Mouse (Mus musculus) embryonic facial prominence, embryonic 14.5 days (tissue): ENCODE data around the gene Csgalnact2. TPM values are rescaled to one million over a fixed set of nuclear protein-coding genes. Genes with fewer than 3 reads are reported as not detected.

ENCODE experiments used
- ATAC-seq: fragments of 200-750 bp; cut with Nextera tagmentation; 2 replicates; pipeline ENCODE4 v1.8.0; 2017; ENCODE audit warnings: low read depth, moderate number of reproducible peaks, moderate TSS enrichment
- DNase-seq: peaks from one replicate; pipeline ENCODE4 v3.0.0-alpha.2; 2015; ENCODE audit warnings: low spot score
- H3K27ac ChIP-seq: fragments of 300-500 bp; sonication (generic); replicated peaks from 2 replicates; pipeline ENCODE4 v1.5.1; 2014; ENCODE audit warnings: low read depth, mild to moderate bottlenecking, low read length, moderate library complexity
- H3K27me3 ChIP-seq: fragments of 300-500 bp; sonication (generic); replicated peaks from 2 replicates; pipeline ENCODE4 v1.6.1; 2014; ENCODE audit warnings: low read length; ENCODE audit not compliant: control insufficient read depth, insufficient read depth
- H3K36me3 ChIP-seq: fragments of 300-500 bp; sonication (generic); 2 replicates; pipeline ENCODE4 v1.6.1; 2014; ENCODE audit warnings: low read length, mixed read lengths; ENCODE audit not compliant: control insufficient read depth, insufficient read depth
- H3K4me1 ChIP-seq: fragments of 300-500 bp; sonication (generic); 2 replicates; pipeline ENCODE4 v1.6.1; 2014; ENCODE audit warnings: antibody characterized with exemption, low read length; ENCODE audit not compliant: control insufficient read depth, insufficient read depth
- H3K4me2 ChIP-seq: fragments of 300-500 bp; sonication (generic); 2 replicates; pipeline ENCODE4 v1.6.1; 2014; ENCODE audit warnings: low read depth, mild to moderate bottlenecking, low read length, moderate library complexity, mixed read lengths
- H3K4me3 ChIP-seq: fragments of 300-500 bp; sonication (generic); 2 replicates; pipeline ENCODE4 v1.5.1; 2014; ENCODE audit warnings: low read depth, mild to moderate bottlenecking, low read length
- H3K9ac ChIP-seq: fragments of 300-500 bp; sonication (generic); 2 replicates; pipeline ENCODE4 v1.6.1; 2014; ENCODE audit warnings: low read depth, mild to moderate bottlenecking, low read length, moderate library complexity, mixed read lengths
- H3K9me3 ChIP-seq: fragments of 300-500 bp; sonication (generic); 2 replicates; pipeline ENCODE4 v1.6.1; 2016; ENCODE audit warnings: low read length; ENCODE audit not compliant: control insufficient read depth
- WGBS: fragments of 180-500 bp; shearing (Covaris S2); extraction: QIAGEN DNeasy Blood & Tissue Kit; methylation state at CpG from one replicate; pipeline ENCODE4 v1.1.7; 2014; 5-methylcytosine and 5-hydroxymethylcytosine counted together
- polyA plus RNA-seq: library from polyadenylated mRNA; unstranded; fragments of >200 nt; fragmentation: Nextera tagmentation; extraction: Ambion mirVana; gene quantifications from 2 replicates; pipeline ENCODE4 v1.2.1, GENCODE M21; 2014

The Csgalnact2 gene
- polyA plus RNA-seq, 1 experiment from 2014 or later: 21.2 TPM

- DNase-seq: no peak
- no peak overlapping the region for H3K27ac ChIP-seq
- 79% methylated on average over 8 of the region's 8 CpGs for WGBS
- no peaks in the 10 kb centered on the region for H3K27me3 ChIP-seq
- H3K36me3 ChIP-seq: no peaks in the 10 kb centered on the region
- H3K4me3 ChIP-seq: no peak overlapping the region
- H3K9ac ChIP-seq: no peak overlapping the region
- no peaks in the 10 kb centered on the region for H3K4me1 ChIP-seq
- no peaks in the 10 kb centered on the region for H3K9me3 ChIP-seq
- no peak overlapping the region for H3K4me2 ChIP-seq
- no peak for ATAC-seq
Measured at GRCm38 (mm10) chr6:118150988-118151387, 12.0 kb upstream of the Csgalnact2 start.

DNA sequence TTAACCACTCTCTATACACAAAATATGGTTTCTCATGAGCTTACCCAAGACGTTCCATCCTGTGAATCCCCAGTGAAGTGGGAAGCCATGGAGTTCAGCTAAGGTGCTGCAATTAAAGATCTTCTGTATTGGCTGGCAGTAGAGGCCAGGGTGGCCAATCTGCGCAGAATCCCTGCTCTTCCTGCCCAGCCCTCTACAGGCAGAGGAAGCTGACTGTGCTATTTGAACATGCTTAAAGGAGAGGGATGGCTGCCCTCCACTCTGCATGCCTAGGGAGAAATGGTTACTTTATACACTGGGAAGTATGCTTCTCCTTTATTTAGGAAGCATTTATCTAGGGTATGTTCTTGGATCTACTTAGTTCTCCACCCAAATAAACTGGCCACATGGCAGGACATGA, 11.6 kb upstream of the Csgalnact2 start:
- Histone ChIP-seq H3K9ac (no peak overlapping the region), H3K9me3 (no peaks in the 10 kb centered on the region), H3K36me3 (no peaks in the 10 kb centered on the region), H3K27me3 (no peaks in the 10 kb centered on the region), H3K4me1 (no peaks in the 10 kb centered on the region), H3K4me2 (no peak overlapping the region), H3K4me3 (no peak overlapping the region), H3K27ac (no peak overlapping the region)
- ATAC-seq (no peak), DNase-seq (no peak)
- 72% methylated on average over 2 of the region's 2 CpGs for WGBS

DNA sequence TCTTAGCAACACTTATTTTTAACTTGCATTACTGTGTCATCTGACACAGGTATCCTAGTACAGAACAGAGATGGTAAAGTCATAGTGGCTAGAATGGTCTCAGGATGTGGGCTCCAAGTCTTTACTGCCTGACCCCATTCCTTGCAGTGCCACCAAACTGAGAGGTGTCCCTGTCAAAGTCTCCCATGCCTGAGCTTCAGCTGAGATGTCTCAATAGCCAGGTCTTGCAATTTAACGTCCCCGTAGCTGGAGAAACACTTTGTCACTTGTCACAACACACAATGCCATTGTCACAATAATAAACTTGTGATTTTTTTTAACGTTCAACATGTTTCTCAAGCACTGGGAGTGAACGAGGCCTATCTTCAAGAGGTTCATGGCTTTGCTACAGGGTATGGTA, 11.2 kb upstream of the Csgalnact2 start:
- 81% methylated on average over 4 of the region's 4 CpGs for WGBS
- ATAC-seq: no peak
- H3K27me3 ChIP-seq: no peaks in the 10 kb centered on the region

DNA sequence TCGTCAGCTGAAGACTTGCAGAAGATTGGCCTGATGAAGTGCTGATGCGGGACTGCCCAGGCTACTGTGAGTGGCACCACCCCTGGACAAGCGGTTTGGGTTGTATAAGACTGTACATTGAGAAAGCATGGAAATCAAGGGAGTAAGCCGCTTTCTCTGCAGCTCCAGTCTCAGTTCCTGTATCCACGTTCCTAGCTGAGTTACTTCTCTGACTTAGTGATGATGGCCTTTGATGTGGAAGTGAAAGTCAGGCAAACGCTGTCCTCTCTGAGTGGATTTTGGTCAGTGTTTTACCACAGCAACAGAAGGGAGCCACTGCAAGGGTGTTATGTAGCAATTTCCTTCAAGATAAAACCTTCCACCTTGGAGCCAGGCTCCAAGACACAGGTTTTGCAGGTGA, 2.0 kb upstream of the Csgalnact2 start:
- DNase-seq (no peak), ATAC-seq (no peak)
- Histone ChIP-seq H3K36me3 (no peaks in the 10 kb centered on the region), H3K27me3 (no peaks in the 10 kb centered on the region), H3K9ac (no peak overlapping the region), H3K4me3 (no peak overlapping the region), H3K27ac (no peak overlapping the region), H3K9me3 (0 out of 2 replicates have a peak, but pooled peaks cover 5% of the 10 kb centered on the region), H3K4me1 (no peaks in the 10 kb centered on the region), H3K4me2 (no peak overlapping the region)
- 83% methylated on average over 6 of the region's 6 CpGs for WGBS

More for the DNA sequence above, 11.2 kb upstream of the Csgalnact2 start:
- Histone ChIP-seq H3K4me2 (no peak overlapping the region), H3K9ac (no peak overlapping the region), H3K27ac (no peak overlapping the region), H3K4me3 (no peak overlapping the region), H3K36me3 (no peaks in the 10 kb centered on the region), H3K4me1 (no peaks in the 10 kb centered on the region), H3K9me3 (no peaks in the 10 kb centered on the region)
- DNase-seq: no peak

DNA sequence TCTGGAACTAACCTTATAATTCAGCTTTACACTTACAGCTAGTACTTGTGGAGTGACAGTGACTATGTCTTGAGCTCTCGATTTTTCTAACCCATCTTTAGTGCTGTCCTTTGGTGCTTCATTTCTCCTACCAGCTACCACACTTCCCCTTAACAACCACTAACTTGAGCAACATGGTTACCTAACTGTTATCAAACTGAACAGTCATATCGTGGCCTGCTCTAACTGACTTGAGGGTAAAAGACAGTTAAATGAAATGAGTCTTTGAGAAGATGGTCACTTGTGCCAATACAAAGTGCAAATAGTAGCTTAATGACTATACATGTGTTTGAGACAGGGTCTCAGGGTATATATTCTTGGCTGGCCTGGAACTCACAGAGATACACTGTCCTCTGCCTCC, 1.8 kb downstream of the Csgalnact2 start:
- no peaks in the 10 kb centered on the region for H3K4me1 ChIP-seq
- H3K36me3 ChIP-seq: no peaks in the 10 kb centered on the region
- H3K9ac ChIP-seq: no peak overlapping the region
- DNase-seq (no peak), ATAC-seq (no peak)
- H3K27ac ChIP-seq: no peak overlapping the region
- 86% methylated on average over 2 of the region's 2 CpGs for WGBS
- no peaks in the 10 kb centered on the region for H3K27me3 ChIP-seq
- no peak overlapping the region for H3K4me2 ChIP-seq
- no peaks in the 10 kb centered on the region for H3K9me3 ChIP-seq
- H3K4me3 ChIP-seq: no peak overlapping the region

GRCm38 (mm10) chr6:118134461-118134860, 4.5 kb downstream of the Csgalnact2 start:
- H3K27ac ChIP-seq: no peak overlapping the region
- no peak for DNase-seq
- H3K4me3 ChIP-seq: no peak overlapping the region
- no peaks in the 10 kb centered on the region for H3K27me3 ChIP-seq
- H3K4me2 ChIP-seq: no peak overlapping the region
- no peak overlapping the region for H3K9ac ChIP-seq
- H3K9me3 ChIP-seq: no peaks in the 10 kb centered on the region
- peaks cover 6% of the 10 kb centered on the region; the same call in 1 of the 2 replicates for H3K4me1 ChIP-seq
- no peaks in the 10 kb centered on the region for H3K36me3 ChIP-seq
- no peak for ATAC-seq
- 42% methylated on average over 1 of the region's 1 CpGs for WGBS

GRCm38 (mm10) chr6:118130022-118130421, 8.9 kb downstream of the Csgalnact2 start:
- peaks cover 4% of the 10 kb centered on the region; the same call in 1 of the 2 replicates for H3K36me3 ChIP-seq
- DNase-seq (peak; percentile 16), ATAC-seq (no peak)
- H3K27me3 ChIP-seq: no peaks in the 10 kb centered on the region
- no peak overlapping the region for H3K4me2 ChIP-seq
- no peak overlapping the region for H3K4me3 ChIP-seq
- no peak overlapping the region for H3K9ac ChIP-seq
- peaks cover 6% of the 10 kb centered on the region; the same call in 1 of the 2 replicates for H3K4me1 ChIP-seq
- H3K27ac ChIP-seq: no peak overlapping the region
- H3K9me3 ChIP-seq: no peaks in the 10 kb centered on the region
- WGBS: 49% methylated on average over 2 of the region's 2 CpGs

- H3K27me3 ChIP-seq: no peaks in the 10 kb centered on the region
- H3K9me3 ChIP-seq: no peaks in the 10 kb centered on the region
- no peak overlapping the region for H3K4me3 ChIP-seq
- H3K9ac ChIP-seq: no peak overlapping the region
- H3K36me3 ChIP-seq: peaks cover 15% of the 10 kb centered on the region
- WGBS: 76% methylated on average over 6 of the region's 6 CpGs
- peaks cover 6% of the 10 kb centered on the region; the same call in 1 of the 2 replicates for H3K4me1 ChIP-seq
- H3K27ac ChIP-seq: no peak overlapping the region
- no peak overlapping the region for H3K4me2 ChIP-seq
- no peak for DNase-seq
- ATAC-seq: no peak
Measured at GRCm38 (mm10) chr6:118127827-118128487, 11.0 kb downstream of the Csgalnact2 start.

DNA sequence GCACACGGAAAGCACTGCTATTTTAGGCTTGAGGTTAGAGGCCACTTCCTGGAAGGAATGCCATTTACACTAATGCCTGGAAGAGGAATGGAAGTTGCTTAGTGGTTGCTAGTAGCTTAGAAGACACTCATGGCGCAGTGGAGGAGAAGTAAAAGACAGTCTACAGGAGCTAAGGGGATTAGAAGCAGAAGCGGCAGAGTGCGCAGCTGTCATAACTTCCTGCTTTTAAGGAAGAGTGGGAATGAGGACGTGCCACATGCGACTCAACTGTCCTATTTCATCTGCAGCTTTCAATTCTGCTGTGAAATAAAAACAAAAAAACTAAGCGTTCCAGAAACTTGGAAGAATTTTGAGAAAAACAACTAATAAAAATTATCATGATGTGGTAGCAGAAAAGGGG, 11.7 kb downstream of the Csgalnact2 start:
- no peak overlapping the region for H3K4me2 ChIP-seq
- H3K4me1 ChIP-seq: peaks cover 6% of the 10 kb centered on the region; the same call in 1 of the 2 replicates
- H3K9ac ChIP-seq: no peak overlapping the region
- ATAC-seq: no peak
- peaks cover 20% of the 10 kb centered on the region for H3K36me3 ChIP-seq
- no peaks in the 10 kb centered on the region for H3K9me3 ChIP-seq
- 70% methylated on average over 7 of the region's 7 CpGs for WGBS
- H3K27ac ChIP-seq: no peak overlapping the region
- no peaks in the 10 kb centered on the region for H3K27me3 ChIP-seq
- DNase-seq: no peak
- H3K4me3 ChIP-seq: no peak overlapping the region
